Mouse (Mus musculus): Measurements from ENCODE around the gene Lrp1. TPM values are rescaled to one million over a fixed set of nuclear protein-coding genes. Genes with fewer than 3 reads are reported as not detected.
A peak's percentile ranks its signal among the peaks of the same experiment; 100 is the strongest.

Gene Lrp1
- total and polyA plus RNA-seq, 3 experiments: 3.1 to 51.2 (median 11.8) TPM

DNA sequence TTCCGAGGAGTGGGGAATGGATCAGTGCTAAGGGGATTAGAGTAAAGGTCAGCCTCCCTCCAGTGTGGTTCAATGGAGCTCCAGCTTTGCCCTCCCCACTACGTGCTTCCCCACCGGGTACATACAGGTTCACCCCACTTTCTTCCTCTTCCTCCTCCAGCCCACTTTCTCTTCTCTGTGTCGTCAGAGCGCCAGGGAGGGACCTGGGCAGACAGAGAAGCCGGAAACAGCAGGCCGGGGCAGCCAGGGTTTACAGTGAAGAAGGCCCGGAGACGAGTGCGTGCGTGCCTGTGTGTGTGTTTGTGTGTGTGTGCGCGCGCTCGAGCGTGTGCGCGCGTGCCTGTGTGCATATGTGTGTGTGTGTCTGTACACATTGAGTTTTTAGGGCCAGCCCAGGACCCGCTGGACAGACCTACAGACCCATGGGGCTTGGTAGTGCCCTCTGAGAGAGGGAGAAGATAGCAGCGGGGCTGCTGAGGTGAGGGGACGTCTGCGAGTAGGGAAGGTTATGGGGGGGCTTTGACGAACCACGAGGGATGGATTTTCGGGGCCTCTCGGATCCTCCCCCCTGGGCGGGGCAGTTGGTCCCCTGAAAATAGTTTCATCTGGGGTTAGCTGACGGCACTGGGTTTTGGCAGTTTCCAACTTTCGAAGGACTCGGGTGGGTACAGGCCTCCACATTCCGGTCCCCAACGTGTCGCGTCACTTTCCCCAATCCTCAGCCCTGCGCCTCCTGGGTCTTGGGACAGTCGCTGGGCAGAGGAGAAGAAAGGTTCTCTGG, 22.0 kb upstream of the Lrp1 start, which contains the start of gene Stat6 (continued):
- TF ChIP-seq JUN (IDR thresholded peaks at IDR 0.05; ENCODE audit: insufficient read depth, low read depth, low read length): no peak
- TF ChIP-seq ZC3H11A (IDR thresholded peaks at IDR 0.05; ENCODE audit: low read depth, low read length): no peak
- peak; percentile 46; the same call in 1 of the 2 replicates for TF ChIP-seq MYC (IDR thresholded peaks at IDR 0.05; ENCODE audit: low read depth, low read length)
- no peak for TF ChIP-seq ZKSCAN1 (IDR thresholded peaks at IDR 0.05; ENCODE audit: borderline replicate concordance, low read depth, low read length)
- peak; percentile 65; the same call in 1 of the 2 replicates for TF ChIP-seq POLR2AphosphoS2 (IDR thresholded peaks at IDR 0.05; ENCODE audit: low read depth, low read length)
- TF ChIP-seq TCF12 (IDR thresholded peaks at IDR 0.05; ENCODE audit: low read depth, low read length): peak; percentile 61; the same call in 1 of the 2 replicates
- 0 out of 2 replicates have a peak, but pooled peaks have one; percentile 39 for TF ChIP-seq KAT2A (IDR thresholded peaks at IDR 0.05; ENCODE audit: insufficient replicate concordance, low read length)

DNA sequence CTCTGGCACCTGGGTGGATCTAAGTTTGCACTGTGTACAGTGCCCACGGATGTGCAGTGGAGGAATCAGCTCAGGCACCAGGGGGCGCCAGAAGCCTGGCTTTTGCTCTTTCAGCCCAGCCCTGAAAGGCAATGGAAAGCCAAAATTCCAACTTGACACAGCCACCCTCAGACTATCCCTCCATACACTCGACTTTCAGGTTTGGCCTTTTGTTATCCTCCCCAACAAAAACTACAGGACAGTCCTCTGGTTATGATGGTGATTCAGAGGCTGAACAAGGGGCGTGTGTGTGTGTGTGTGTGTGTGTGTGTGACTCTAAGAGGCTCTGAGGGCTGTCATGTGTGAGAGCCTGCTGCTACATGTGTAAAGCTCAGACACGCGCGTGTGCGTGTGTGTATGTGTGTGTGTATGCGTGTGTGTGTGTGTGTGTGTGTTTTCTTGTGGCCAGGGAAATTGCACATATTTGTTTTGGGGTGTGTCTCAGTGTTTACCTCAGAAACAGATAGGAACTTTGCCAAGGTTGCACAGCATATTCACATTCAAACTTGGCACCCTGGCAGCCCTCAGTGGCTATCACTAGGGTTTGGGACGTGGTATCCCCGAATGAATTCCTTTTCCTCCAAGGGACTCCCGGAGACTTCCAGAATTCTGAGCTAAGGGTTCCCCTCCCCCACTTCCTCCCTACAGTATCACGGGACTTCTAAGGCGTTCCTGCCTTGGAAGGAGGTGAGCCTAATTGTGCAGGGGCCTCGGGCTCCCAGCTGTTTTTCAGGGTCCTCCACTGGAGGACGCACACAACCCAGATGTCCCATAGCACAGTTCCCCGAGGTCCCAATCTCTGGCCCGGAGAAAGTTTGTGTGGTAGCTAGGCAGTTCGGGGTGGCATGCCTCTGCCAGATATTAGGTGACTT, 21.2 kb upstream of the Lrp1 start:
- peaks cover 16% of the 10 kb centered on the region for H3K79me2 ChIP-seq (replicated peaks; ENCODE audit: control insufficient read depth, extremely low read depth, insufficient read depth, poor library complexity, severe bottlenecking)
- peaks cover 10 to 30% of the 10 kb centered on the region in 2 experiments for H3K4me1 ChIP-seq (ENCODE audit: control insufficient read depth in 1 of 2, insufficient read depth in 2 of 2)
- H3K9me3 ChIP-seq (replicated peaks; ENCODE audit: low read length): no peaks in the 10 kb centered on the region
- peak overlapping the region; percentile 80 for H3K4me2 ChIP-seq (ENCODE audit: insufficient read depth, low read depth, poor library complexity, severe bottlenecking)
- peak overlapping the region; percentile 60 to 86 (median 76) for H3K4me3 ChIP-seq (replicated peaks in 1 of 3; ENCODE audit: low read depth in 2 of 3, low read length in 2 of 3, poor library complexity in 1 of 3)
- H3K9ac ChIP-seq (ENCODE audit: insufficient read depth, low read depth): peak overlapping the region; percentile 91
- H3K36me3 ChIP-seq (replicated peaks in 1 of 2; ENCODE audit: control insufficient read depth in 1 of 2, insufficient read depth in 1 of 2, low read length in 1 of 2): peaks cover 12 to 22% of the 10 kb centered on the region in 2 experiments
- dilution Hi-C loops (cut with MboI; ENCODE audit: extremely low pct_ligation_motif_present, extremely low pct_unique_long_range_greater_than_20kb, low sequenced_read_pairs): no loop called here
- in situ Hi-C loops (cut with MboI; ENCODE audit: low pct_ligation_motif_present, low pct_unique_long_range_greater_than_20kb, low sequenced_read_pairs): no loop called here
- peak; percentile 79 for DNase-seq (ENCODE audit: extremely low read depth)
- H3K27ac ChIP-seq (ENCODE audit: insufficient read depth, low read depth): peak overlapping the region; percentile 84
- no peaks in the 10 kb centered on the region for H3K27me3 ChIP-seq (replicated peaks)
- TF ChIP-seq TCF12 (IDR thresholded peaks at IDR 0.05; ENCODE audit: low read depth, low read length): 0 out of 2 replicates have a peak, but pooled peaks have one; percentile 30
- peak; percentile 39; the same call in 1 of the 2 replicates for TF ChIP-seq MXI1 (IDR thresholded peaks at IDR 0.05; ENCODE audit: low read depth, low read length)
- TF ChIP-seq CHD2 (IDR thresholded peaks at IDR 0.05; ENCODE audit: low read length): peak; percentile 74
- peak; percentile 58 for TF ChIP-seq SIN3A (IDR thresholded peaks at IDR 0.05; ENCODE audit: low read length)
- no peak for TF ChIP-seq E2F4 (IDR thresholded peaks at IDR 0.05; ENCODE audit: insufficient replicate concordance, low read depth, low read length)
- TF ChIP-seq BHLHE40 (IDR thresholded peaks at IDR 0.05; ENCODE audit: low read depth, low read length): peak; percentile 80
- peak; percentile 95 for TF ChIP-seq SMC3 (IDR thresholded peaks at IDR 0.05; ENCODE audit: low read depth, low read length)
- TF ChIP-seq POLR2AphosphoS2 (IDR thresholded peaks at IDR 0.05; ENCODE audit: low read depth, low read length): no peak
- TF ChIP-seq ZKSCAN1 (IDR thresholded peaks at IDR 0.05; ENCODE audit: borderline replicate concordance, low read depth, low read length): no peak
- 0 out of 2 replicates have a peak, but pooled peaks have one; percentile 18 for TF ChIP-seq EP300 (IDR thresholded peaks at IDR 0.05; ENCODE audit: low read length)
- TF ChIP-seq JUN (IDR thresholded peaks at IDR 0.05; ENCODE audit: insufficient read depth, low read depth, low read length): no peak
- no peak for TF ChIP-seq UBTF (IDR thresholded peaks at IDR 0.05; ENCODE audit: low read depth, low read length)
- no peak for TF ChIP-seq POLR2A (IDR thresholded peaks at IDR 0.05; ENCODE audit: low read depth, low read length)
- peak; percentile 35; the same call in 1 of the 2 replicates for TF ChIP-seq IRF4 (IDR thresholded peaks at IDR 0.05; ENCODE audit: low read depth, low read length)
- TF ChIP-seq HCFC1 (IDR thresholded peaks at IDR 0.05; ENCODE audit: low read depth, low read length): no peak; the same call in 1 of the 2 replicates
- TF ChIP-seq MYC (IDR thresholded peaks at IDR 0.05; ENCODE audit: low read depth, low read length): peak; percentile 56; the same call in 1 of the 2 replicates
- TF ChIP-seq ELF1 (IDR thresholded peaks at IDR 0.05; ENCODE audit: low read depth, low read length): peak; percentile 47; the same call in 1 of the 2 replicates
- 0 out of 2 replicates have a peak, but pooled peaks have one; percentile 31 for TF ChIP-seq JUND (conservative IDR thresholded peaks at IDR 0.05; ENCODE audit: low read depth, low read length)
- no peak for TF ChIP-seq USF2 (conservative IDR thresholded peaks at IDR 0.05; ENCODE audit: low read depth, low read length)
- TF ChIP-seq USF1 (IDR thresholded peaks at IDR 0.05; ENCODE audit: low read depth, low read length): no peak; the same call in 1 of the 2 replicates
- TF ChIP-seq TBP (conservative IDR thresholded peaks at IDR 0.05; ENCODE audit: low read depth, low read length): no peak
- TF ChIP-seq MAZ (IDR thresholded peaks at IDR 0.05; ENCODE audit: low read depth, low read length): no peak
- peak; percentile 47; the same call in 1 of the 2 replicates for TF ChIP-seq ZMIZ1 (IDR thresholded peaks at IDR 0.05; ENCODE audit: low read depth, low read length)
- no peak for TF ChIP-seq PAX5 (IDR thresholded peaks at IDR 0.05; ENCODE audit: low read length)
- TF ChIP-seq MEF2A (IDR thresholded peaks at IDR 0.05; ENCODE audit: borderline replicate concordance, low read depth, low read length): peak; percentile 52; the same call in 1 of the 2 replicates
- TF ChIP-seq NELFE (IDR thresholded peaks at IDR 0.05; ENCODE audit: low read depth, low read length): peak; percentile 62
- peak; percentile 52; the same call in 1 of the 2 replicates for TF ChIP-seq MAX (IDR thresholded peaks at IDR 0.05; ENCODE audit: low read length)
- peak; percentile 97 for TF ChIP-seq RAD21 (IDR thresholded peaks at IDR 0.05; ENCODE audit: low read depth, low read length)
- 0 out of 2 replicates have a peak, but pooled peaks have one; percentile 16 for TF ChIP-seq ETS1 (conservative IDR thresholded peaks at IDR 0.05; ENCODE audit: low read depth, low read length)
